Comparison of ENCODE assay signal across 8 mouse cellular contexts in genomic region chr7:90030486-90031250, GRCm38 (mm10). TPM values are rescaled to one million over a fixed set of nuclear protein-coding genes. Genes with fewer than 3 reads are reported as not detected.
A peak's percentile ranks its signal among the peaks of the same experiment; 100 is the strongest.
DNase-seq lines count a peak whose midpoint lies in the region; ATAC-seq and TF ChIP-seq lines count a peak whose summit lies in the region.

No protein-coding gene starts in this region.

- peaks cover 23% of the 10 kb centered on the region for H3K4me1 ChIP-seq in kidney, adult 2 months (ENCODE audit: control insufficient read depth, insufficient read depth, low read length)
- peaks cover 6% of the 10 kb centered on the region; the same call in 1 of the 2 replicates for H3K4me1 ChIP-seq in cortical plate, adult 2 months (ENCODE audit: control insufficient read depth, insufficient read depth, low read length)
- H3K4me1 ChIP-seq in hindbrain, embryonic 16.5 days (ENCODE audit: control insufficient read depth, insufficient read depth, low read depth, low read length) = peaks cover 20% of the 10 kb centered on the region
- peaks cover 11% of the 10 kb centered on the region for H3K4me1 ChIP-seq in midbrain, embryonic 11.5 days (ENCODE audit: control insufficient read depth, insufficient read depth, low read length)

- no peak for ATAC-seq in hindbrain, embryonic 16.5 days
- ATAC-seq in midbrain, embryonic 11.5 days (ENCODE audit: low FRiP score) = no peak

- no peak overlapping the region; the same call in 1 of the 2 replicates for H3K4me2 ChIP-seq in hindbrain, embryonic 16.5 days (ENCODE audit: low read length)
- H3K4me2 ChIP-seq in midbrain, embryonic 11.5 days = no peak overlapping the region

- TF ChIP-seq CTCF in kidney, adult 2 months (conservative IDR thresholded peaks at IDR 0.05; ENCODE audit: insufficient read depth, insufficient read length, low read depth, low read length) = no peak
- no peak for TF ChIP-seq CTCF in cortical plate, adult 2 months (IDR thresholded peaks at IDR 0.05; ENCODE audit: extremely low read depth, insufficient read depth, low read length)

- H3K27ac ChIP-seq in kidney, adult 2 months (ENCODE audit: insufficient read depth, low read depth, low read length) = peak overlapping the region; percentile 94
- peak overlapping the region; percentile 75; the same call in 1 of the 2 replicates for H3K27ac ChIP-seq in cortical plate, adult 2 months (ENCODE audit: insufficient read depth, low read length)
- H3K27ac ChIP-seq in hindbrain, embryonic 16.5 days (ENCODE audit: low read depth, low read length) = peak overlapping the region; percentile 68
- H3K27ac ChIP-seq in midbrain, embryonic 11.5 days (ENCODE audit: low read depth, low read length) = no peak overlapping the region

- TF ChIP-seq POLR2A in kidney, adult 2 months (IDR thresholded peaks at IDR 0.05; ENCODE audit: low read depth, low read length) = no peak
- TF ChIP-seq POLR2A in cortical plate, adult 2 months (IDR thresholded peaks at IDR 0.05; ENCODE audit: extremely low read depth, insufficient read depth, low read length) = no peak

- intact Hi-C loops in left cerebral cortex, postnatal 4 days (cut with DNase I) = no loop called here

- peak; percentile 59 for DNase-seq in kidney, adult 2 months
- no peak for DNase-seq in kidney, postnatal 10 days
- peak; percentile 68 for DNase-seq in midbrain, embryonic 11.5 days (ENCODE audit: low spot score, missing footprints)
- DNase-seq in left cerebral cortex, adult 18-20 months (ENCODE audit: low spot score in 2 of 2) = no peak
- no peak for DNase-seq in thymus, postnatal 0 days (ENCODE audit: low spot score)
- DNase-seq in left cerebral cortex, postnatal 4 days = no peak

- H3K27me3 ChIP-seq in kidney, adult 2 months (replicated peaks; ENCODE audit: control insufficient read depth, insufficient read depth, low read length) = no peaks in the 10 kb centered on the region
- H3K27me3 ChIP-seq in hindbrain, embryonic 16.5 days (replicated peaks; ENCODE audit: control insufficient read depth, insufficient read depth, low read length) = no peaks in the 10 kb centered on the region
- H3K27me3 ChIP-seq in midbrain, embryonic 11.5 days (ENCODE audit: control insufficient read depth, insufficient read depth, low read length) = no peaks in the 10 kb centered on the region

- H3K4me3 ChIP-seq in kidney, adult 2 months (ENCODE audit: insufficient read depth, low read depth, low read length) = no peak overlapping the region
- H3K4me3 ChIP-seq in cortical plate, adult 2 months (ENCODE audit: insufficient read depth, low read length) = no peak overlapping the region
- H3K4me3 ChIP-seq in hindbrain, embryonic 16.5 days (ENCODE audit: low read length) = no peak overlapping the region
- H3K4me3 ChIP-seq in midbrain, embryonic 11.5 days (ENCODE audit: low read depth, low read length) = no peak overlapping the region

- no peaks in the 10 kb centered on the region for H3K36me3 ChIP-seq in kidney, adult 2 months (ENCODE audit: control insufficient read depth, insufficient read depth, low read length)
- no peaks in the 10 kb centered on the region for H3K36me3 ChIP-seq in hindbrain, embryonic 16.5 days (ENCODE audit: control insufficient read depth, insufficient read depth, low read length)
- no peaks in the 10 kb centered on the region for H3K36me3 ChIP-seq in midbrain, embryonic 11.5 days (ENCODE audit: control insufficient read depth, insufficient read depth, low read length)

- H3K9ac ChIP-seq in hindbrain, embryonic 16.5 days (ENCODE audit: low read depth, low read length) = no peak overlapping the region
- H3K9ac ChIP-seq in midbrain, embryonic 11.5 days (ENCODE audit: low read length) = no peak overlapping the region

- no peaks in the 10 kb centered on the region for H3K9me3 ChIP-seq in hindbrain, embryonic 16.5 days (ENCODE audit: control insufficient read depth, low read length)
- no peaks in the 10 kb centered on the region for H3K9me3 ChIP-seq in midbrain, embryonic 11.5 days (ENCODE audit: control insufficient read depth, low read length)

- WGBS in kidney, adult 2 months = 57% methylated on average over 6 of the region's 6 CpGs
- 89% methylated on average over 6 of the region's 6 CpGs for WGBS in hindbrain, embryonic 16.5 days
- WGBS in midbrain, embryonic 11.5 days = 88% methylated on average over 6 of the region's 6 CpGs

RNA-seq across cellular contexts. Expression of gene Eed, which starts 49.9 kb away (rescaled TPM):
- 11.2 and 14.8 TPM in 2 replicates for polyA plus RNA-seq in kidney, adult 2 months (2012; rRNA removed)
- polyA plus RNA-seq in cortical plate, adult 2 months (2012; rRNA removed) = 32.0 and 32.3 TPM in 2 replicates
- polyA plus RNA-seq in hindbrain, embryonic 16.5 days (2015; fragmentation: Nextera tagmentation; extraction: Ambion mirVana) = 24.7 and 24.9 TPM in 2 replicates
- polyA plus RNA-seq in midbrain, embryonic 11.5 days (2014; fragmentation: Nextera tagmentation; extraction: Ambion mirVana) = 82.8 and 85.7 TPM in 2 replicates
- total RNA-seq in left cerebral cortex, adult 18-20 months (2021) = 10 to 100 TPM; 34.2 to 39.2 TPM
- polyA plus RNA-seq in thymus, postnatal 0 days (2015; fragmentation: Nextera tagmentation; extraction: Ambion mirVana) = 70.3 and 75.3 TPM in 2 replicates
- 10 to 100 TPM; 32.6 to 34.0 TPM for total RNA-seq in left cerebral cortex, postnatal 4 days (2021)

Comparison
In these comparisons a context has a peak if more than half of its experiments do, and no peak if none do; other contexts are left out.
1. DNase-seq: peak in kidney, adult 2 months (single experiment) and midbrain, embryonic 11.5 days (single experiment); none in kidney, postnatal 10 days (single experiment), left cerebral cortex, adult 18-20 months (0 of 2), thymus, postnatal 0 days (single experiment) and left cerebral cortex, postnatal 4 days (single experiment).